Comparison of ENCODE assay signal across 14 mouse cellular contexts in the genomic region with DNA sequence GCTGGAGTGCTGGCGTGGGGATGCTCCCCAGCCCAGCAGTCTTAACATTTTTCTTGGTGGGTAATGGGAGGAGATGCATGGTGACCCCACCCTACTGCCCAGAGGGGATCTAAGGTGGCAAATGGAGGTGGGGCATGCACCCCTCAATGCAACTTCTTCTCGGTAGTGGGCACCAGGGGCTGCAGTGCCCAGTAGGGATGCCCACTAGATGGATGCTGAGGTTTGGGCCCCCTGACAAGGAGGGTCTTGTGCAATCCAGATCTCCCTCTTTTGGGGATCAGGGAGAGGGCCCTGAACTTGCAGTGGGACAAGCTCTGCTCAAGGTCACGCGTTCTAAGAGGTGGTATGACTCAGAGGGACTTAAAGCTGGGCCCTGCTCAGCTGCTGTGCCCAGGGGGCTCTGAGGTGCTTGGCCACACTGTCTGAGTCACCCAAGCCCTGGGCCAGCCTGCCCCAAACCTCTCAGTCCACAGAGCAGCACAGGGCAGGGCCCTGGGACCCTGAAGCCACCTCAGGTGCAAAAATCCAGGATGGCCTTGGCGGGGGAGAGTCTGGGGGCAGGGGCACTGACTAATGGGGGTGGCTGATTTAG. TPM values are rescaled to one million over a fixed set of nuclear protein-coding genes. Genes with fewer than 3 reads are reported as not detected.
DNase-seq lines count a peak whose midpoint lies in the region; ATAC-seq and TF ChIP-seq lines count a peak whose summit lies in the region.
"Had no signal": no experiment of that assay in that cellular context is flagged by ENCODE, and none has a peak within 500 bp of the region (broad histone marks: within the 10 kb centered on the region; RNA-seq: fewer than 3 reads in every experiment).

No protein-coding gene starts in this region.

- H3K27me3 ChIP-seq in limb, embryonic 12.5 days: peaks cover 74% of the 10 kb centered on the region
- H3K27me3 ChIP-seq in limb, embryonic 10.5 days (ENCODE audit: low read depth, poor library complexity, severe bottlenecking): peaks cover 71% of the 10 kb centered on the region
- peaks cover 63% of the 10 kb centered on the region for H3K27me3 ChIP-seq in forebrain, embryonic 10.5 days (ENCODE audit: poor library complexity, severe bottlenecking)
- peaks cover 2% of the 10 kb centered on the region for H3K27me3 ChIP-seq in hindbrain, embryonic 16.5 days (replicated peaks; ENCODE audit: control insufficient read depth, insufficient read depth, low read length)

- ATAC-seq in limb, embryonic 12.5 days (ENCODE audit: insufficient number of reproducible peaks, insufficient read depth, low FRiP score, low TSS enrichment, low read depth): no peak
- ATAC-seq in hindbrain, embryonic 16.5 days: no peak
- no peak for ATAC-seq in erythroid progenitor cell, adult 5-6 weeks (replicated peaks; ENCODE audit: low FRiP score, poor library complexity, severe bottlenecking)

- H3K27ac ChIP-seq in limb, embryonic 12.5 days: no peak overlapping the region
- no peak overlapping the region for H3K27ac ChIP-seq in limb, embryonic 10.5 days
- peak overlapping the region; percentile 75; the same call in 1 of the 2 replicates for H3K27ac ChIP-seq in forebrain, embryonic 10.5 days
- H3K27ac ChIP-seq in hindbrain, embryonic 16.5 days (ENCODE audit: low read depth, low read length): no peak overlapping the region; the same call in 1 of the 2 replicates
- no peak overlapping the region for H3K27ac ChIP-seq in olfactory bulb, adult 2 months (ENCODE audit: insufficient read depth, low read depth, low read length)
- H3K27ac ChIP-seq: stomach, embryonic 15.5 days had no signal

- no peak for TF ChIP-seq CTCF in olfactory bulb, adult 2 months (IDR thresholded peaks at IDR 0.05; ENCODE audit: insufficient read depth, low read depth, low read length)

- no peaks in the 10 kb centered on the region for H3K9me3 ChIP-seq in limb, embryonic 12.5 days
- no peaks in the 10 kb centered on the region for H3K9me3 ChIP-seq in limb, embryonic 10.5 days (replicated peaks)
- H3K9me3 ChIP-seq in forebrain, embryonic 10.5 days: no peaks in the 10 kb centered on the region
- no peaks in the 10 kb centered on the region for H3K9me3 ChIP-seq in hindbrain, embryonic 16.5 days (ENCODE audit: control insufficient read depth, low read length)
- H3K9me3 ChIP-seq: stomach, embryonic 15.5 days had no signal

- no peak for DNase-seq in limb, embryonic 10.5 days (ENCODE audit: low spot score)
- DNase-seq in forebrain, embryonic 10.5 days (ENCODE audit: extremely low spot score, low spot score): no peak
- DNase-seq in Muller cell, postnatal 12 days (ENCODE audit: inconsistent ontology term): no peak
- DNase-seq: kidney, postnatal 14 days; lung, adult 2 months; right cerebral cortex, adult 18-20 months had no signal

- no peak for TF ChIP-seq POLR2A in olfactory bulb, adult 2 months (IDR thresholded peaks at IDR 0.05; ENCODE audit: insufficient read depth, low read depth, low read length)

- 70% methylated on average over 5 of the region's 5 CpGs for WGBS in limb, embryonic 12.5 days
- 70% methylated on average over 5 of the region's 5 CpGs for WGBS in limb, embryonic 10.5 days
- 71% methylated on average over 5 of the region's 5 CpGs for WGBS in forebrain, embryonic 10.5 days
- WGBS in hindbrain, embryonic 16.5 days: 63% methylated on average over 5 of the region's 5 CpGs
- WGBS in olfactory bulb, adult 2 months: 80% methylated on average over 5 of the region's 5 CpGs

- H3K9ac ChIP-seq in limb, embryonic 12.5 days (replicated peaks): no peak overlapping the region
- peak overlapping the region; percentile 94 for H3K9ac ChIP-seq in hindbrain, embryonic 16.5 days (ENCODE audit: low read depth, low read length)
- H3K9ac ChIP-seq: stomach, embryonic 15.5 days had no signal

- peaks cover 8% of the 10 kb centered on the region for H3K4me1 ChIP-seq in limb, embryonic 12.5 days (replicated peaks)
- H3K4me1 ChIP-seq in limb, embryonic 10.5 days: peaks cover 16% of the 10 kb centered on the region
- peaks cover 12% of the 10 kb centered on the region for H3K4me1 ChIP-seq in forebrain, embryonic 10.5 days
- peaks cover 13% of the 10 kb centered on the region for H3K4me1 ChIP-seq in hindbrain, embryonic 16.5 days (ENCODE audit: control insufficient read depth, insufficient read depth, low read depth, low read length)
- peaks cover 35% of the 10 kb centered on the region for H3K4me1 ChIP-seq in olfactory bulb, adult 2 months (ENCODE audit: control insufficient read depth, insufficient read depth, low read length)

- peak overlapping the region; percentile 65 for H3K4me2 ChIP-seq in limb, embryonic 12.5 days
- peak overlapping the region; percentile 91 for H3K4me2 ChIP-seq in hindbrain, embryonic 16.5 days (ENCODE audit: low read length)

- H3K4me3 ChIP-seq in limb, embryonic 12.5 days (replicated peaks): no peak overlapping the region; the same call in 1 of the 2 replicates
- H3K4me3 ChIP-seq in limb, embryonic 10.5 days: no peak overlapping the region; the same call in 1 of the 2 replicates
- peak overlapping the region; percentile 58 for H3K4me3 ChIP-seq in forebrain, embryonic 10.5 days
- H3K4me3 ChIP-seq in hindbrain, embryonic 16.5 days (ENCODE audit: low read length): peak overlapping the region; percentile 60
- H3K4me3 ChIP-seq in olfactory bulb, adult 2 months (ENCODE audit: insufficient read depth, low read depth, low read length): peak overlapping the region; percentile 35

- H3K36me3 ChIP-seq in limb, embryonic 12.5 days: no peaks in the 10 kb centered on the region
- H3K36me3 ChIP-seq in limb, embryonic 10.5 days: no peaks in the 10 kb centered on the region
- H3K36me3 ChIP-seq in forebrain, embryonic 10.5 days (replicated peaks): no peaks in the 10 kb centered on the region
- peaks cover under 1% of the 10 kb centered on the region; the same call in 1 of the 2 replicates for H3K36me3 ChIP-seq in hindbrain, embryonic 16.5 days (ENCODE audit: control insufficient read depth, insufficient read depth, low read length)
- H3K36me3 ChIP-seq: stomach, embryonic 15.5 days had no signal

RNA-seq across cellular contexts. Expression of a gene that starts 1.0 kb away (rescaled TPM):
- polyA plus RNA-seq in limb, embryonic 12.5 days (2016; fragmentation: Nextera tagmentation; extraction: Ambion mirVana): 0.33 TPM in 1 of 2 replicates, not detected in the other
- polyA plus RNA-seq in limb, embryonic 10.5 days (2016; fragmentation: Nextera tagmentation; extraction: Ambion mirVana): 0.11 and 0.18 TPM in 2 replicates
- polyA plus RNA-seq in forebrain, embryonic 10.5 days (2016; fragmentation: Nextera tagmentation; extraction: Ambion mirVana): 2.1 and 2.5 TPM in 2 replicates
- 74.4 and 81.7 TPM in 2 replicates for polyA plus RNA-seq in hindbrain, embryonic 16.5 days (2015; fragmentation: Nextera tagmentation; extraction: Ambion mirVana)
- not detected in 2 replicates for polyA plus RNA-seq in olfactory bulb, adult 2 months (2012; ENCODE audit: insufficient read depth, insufficient read length, low replicate concordance, missing spikeins)
- total RNA-seq in erythroid progenitor cell, adult 5-6 weeks (2015; ENCODE audit: low replicate concordance): not detected in 2 replicates
- not detected in 2 replicates for total RNA-seq in erythroid progenitor cell, adult 5-6 weeks (2017; ENCODE audit: low replicate concordance)
- total RNA-seq: heart, postnatal 25 days had no signal
- polyA plus RNA-seq: gonadal fat pad, adult 2 months; lung, adult 2 months had no signal

RNA-seq across cellular contexts. Expression of a gene that starts 9.7 kb away (rescaled TPM):
- polyA plus RNA-seq in limb, embryonic 12.5 days (2016; fragmentation: Nextera tagmentation; extraction: Ambion mirVana): 6.2 and 6.4 TPM in 2 replicates
- polyA plus RNA-seq in limb, embryonic 10.5 days (2016; fragmentation: Nextera tagmentation; extraction: Ambion mirVana): 4.3 and 4.5 TPM in 2 replicates
- 6.3 and 6.9 TPM in 2 replicates for polyA plus RNA-seq in forebrain, embryonic 10.5 days (2016; fragmentation: Nextera tagmentation; extraction: Ambion mirVana)
- polyA plus RNA-seq in hindbrain, embryonic 16.5 days (2015; fragmentation: Nextera tagmentation; extraction: Ambion mirVana): 25.4 and 27.0 TPM in 2 replicates
- polyA plus RNA-seq in olfactory bulb, adult 2 months (2012; ENCODE audit: insufficient read depth, insufficient read length, low replicate concordance, missing spikeins): not detected in 2 replicates
- not detected in 2 replicates for total RNA-seq in erythroid progenitor cell, adult 5-6 weeks (2015; ENCODE audit: low replicate concordance)
- 0.38 and 0.90 TPM in 2 replicates for total RNA-seq in erythroid progenitor cell, adult 5-6 weeks (2017; ENCODE audit: low replicate concordance)
- total RNA-seq: monocyte, adult 5-6 weeks had no signal

RNA-seq across cellular contexts. Expression of a gene that starts 12.8 kb away (rescaled TPM):
- polyA plus RNA-seq in limb, embryonic 12.5 days (2016; fragmentation: Nextera tagmentation; extraction: Ambion mirVana): 17.0 and 17.6 TPM in 2 replicates
- 10.9 and 14.7 TPM in 2 replicates for polyA plus RNA-seq in limb, embryonic 10.5 days (2016; fragmentation: Nextera tagmentation; extraction: Ambion mirVana)
- polyA plus RNA-seq in forebrain, embryonic 10.5 days (2016; fragmentation: Nextera tagmentation; extraction: Ambion mirVana): 15.7 and 15.8 TPM in 2 replicates
- polyA plus RNA-seq in hindbrain, embryonic 16.5 days (2015; fragmentation: Nextera tagmentation; extraction: Ambion mirVana): 48.3 and 54.3 TPM in 2 replicates
- not detected in 2 replicates for polyA plus RNA-seq in olfactory bulb, adult 2 months (2012; ENCODE audit: insufficient read depth, insufficient read length, low replicate concordance, missing spikeins)
- total RNA-seq in erythroid progenitor cell, adult 5-6 weeks (2015; ENCODE audit: low replicate concordance): 4.3 and 7.1 TPM in 2 replicates
- total RNA-seq in erythroid progenitor cell, adult 5-6 weeks (2017; ENCODE audit: low replicate concordance): 1.2 and 4.2 TPM in 2 replicates

RNA-seq across cellular contexts. Expression of a gene that starts 35.5 kb away (rescaled TPM):
- polyA plus RNA-seq in limb, embryonic 12.5 days (2016; fragmentation: Nextera tagmentation; extraction: Ambion mirVana): 225 and 235 TPM in 2 replicates
- polyA plus RNA-seq in limb, embryonic 10.5 days (2016; fragmentation: Nextera tagmentation; extraction: Ambion mirVana): 284 and 291 TPM in 2 replicates
- 285 and 286 TPM in 2 replicates for polyA plus RNA-seq in forebrain, embryonic 10.5 days (2016; fragmentation: Nextera tagmentation; extraction: Ambion mirVana)
- 334 and 346 TPM in 2 replicates for polyA plus RNA-seq in hindbrain, embryonic 16.5 days (2015; fragmentation: Nextera tagmentation; extraction: Ambion mirVana)
- polyA plus RNA-seq in olfactory bulb, adult 2 months (2012; ENCODE audit: insufficient read depth, insufficient read length, low replicate concordance, missing spikeins): not detected in 2 replicates
- total RNA-seq in erythroid progenitor cell, adult 5-6 weeks (2015; ENCODE audit: low replicate concordance): 13.0 and 22.2 TPM in 2 replicates
- 13.8 and 16.6 TPM in 2 replicates for total RNA-seq in erythroid progenitor cell, adult 5-6 weeks (2017; ENCODE audit: low replicate concordance)

RNA-seq across cellular contexts. Expression of a gene that starts 45.4 kb away (rescaled TPM):
- polyA plus RNA-seq in limb, embryonic 12.5 days (2016; fragmentation: Nextera tagmentation; extraction: Ambion mirVana): 68.1 and 68.3 TPM in 2 replicates
- 113 and 128 TPM in 2 replicates for polyA plus RNA-seq in limb, embryonic 10.5 days (2016; fragmentation: Nextera tagmentation; extraction: Ambion mirVana)
- 106 and 114 TPM in 2 replicates for polyA plus RNA-seq in forebrain, embryonic 10.5 days (2016; fragmentation: Nextera tagmentation; extraction: Ambion mirVana)
- polyA plus RNA-seq in hindbrain, embryonic 16.5 days (2015; fragmentation: Nextera tagmentation; extraction: Ambion mirVana): 49.8 and 53.5 TPM in 2 replicates
- polyA plus RNA-seq in olfactory bulb, adult 2 months (2012; ENCODE audit: insufficient read depth, insufficient read length, low replicate concordance, missing spikeins): not detected in 2 replicates
- total RNA-seq in erythroid progenitor cell, adult 5-6 weeks (2015; ENCODE audit: low replicate concordance): 2.9 and 4.3 TPM in 2 replicates
- 3.2 and 22.8 TPM in 2 replicates for total RNA-seq in erythroid progenitor cell, adult 5-6 weeks (2017; ENCODE audit: low replicate concordance)

Comparison
In these comparisons a context has a peak if more than half of its experiments do, and no peak if none do; other contexts are left out.
1. H3K4me3 ChIP-seq: peak in forebrain, embryonic 10.5 days (single experiment), hindbrain, embryonic 16.5 days (single experiment) and olfactory bulb, adult 2 months (single experiment); none in limb, embryonic 12.5 days (single experiment) and limb, embryonic 10.5 days (single experiment).
2. RNA of a gene that starts 1.0 kb away (polyA plus RNA-seq): 74.4 to 81.7 TPM in hindbrain, embryonic 16.5 days and not detected in olfactory bulb, adult 2 months; 2.1 to 2.5 TPM in forebrain, embryonic 10.5 days, 0.33 TPM in limb, embryonic 12.5 days and 0.11 to 0.18 TPM in limb, embryonic 10.5 days; every median in the first group is over 10 times any median in the second.
3. RNA of a gene that starts 12.8 kb away (polyA plus RNA-seq): 48.3 to 54.3 TPM in hindbrain, embryonic 16.5 days, 17.0 to 17.6 TPM in limb, embryonic 12.5 days, 15.7 to 15.8 TPM in forebrain, embryonic 10.5 days and 10.9 to 14.7 TPM in limb, embryonic 10.5 days; not detected in olfactory bulb, adult 2 months; every median in the first group is over 10 times any median in the second.